Mouse (Mus musculus) hindbrain, embryonic 11.5 days (tissue): ENCODE results near the gene Ribc2. TPM values are rescaled to one million over a fixed set of nuclear protein-coding genes. Genes with fewer than 3 reads are reported as not detected.

ENCODE experiments used
- ATAC-seq: fragments of 200-750 bp; cut with Nextera tagmentation; 2 replicates; pipeline ENCODE4 v1.8.0; 2017; ENCODE audit warnings: mild to moderate bottlenecking, moderate TSS enrichment, moderate library complexity; ENCODE audit not compliant: low FRiP score
- DNase-seq: peaks from one replicate; pipeline ENCODE4 v3.0.0-alpha.2; 2015; ENCODE audit warnings: low spot score
- H3K27ac ChIP-seq: fragments of 300-500 bp; sonication (generic); 2 replicates; pipeline ENCODE4 v1.5.1; 2014; ENCODE audit warnings: mild to moderate bottlenecking, low read depth, low read length
- H3K27me3 ChIP-seq: fragments of 300-500 bp; sonication (generic); 2 replicates; pipeline ENCODE4 v1.6.1; 2014; ENCODE audit warnings: mild to moderate bottlenecking, low read length, moderate library complexity, mixed read lengths; ENCODE audit not compliant: control insufficient read depth, insufficient read depth
- H3K36me3 ChIP-seq: fragments of 300-500 bp; sonication (generic); 2 replicates; pipeline ENCODE4 v1.6.1; 2014; ENCODE audit warnings: mild to moderate bottlenecking, low read length, moderate library complexity, mixed read lengths; ENCODE audit not compliant: control insufficient read depth, insufficient read depth
- H3K4me1 ChIP-seq: fragments of 300-500 bp; sonication (generic); replicated peaks from 2 replicates; pipeline ENCODE4 v1.6.1; 2014; ENCODE audit warnings: low read length, mixed read lengths; ENCODE audit not compliant: control insufficient read depth, insufficient read depth
- H3K4me2 ChIP-seq: fragments of 300-500 bp; sonication (generic); replicated peaks from 2 replicates; pipeline ENCODE4 v1.6.1; 2014; ENCODE audit warnings: mild to moderate bottlenecking, low read depth, low read length
- H3K4me3 ChIP-seq: fragments of 300-500 bp; sonication (generic); 2 replicates; pipeline ENCODE4 v1.5.1; 2014; ENCODE audit warnings: low read depth, low read length
- H3K9ac ChIP-seq: fragments of 300-500 bp; sonication (generic); 2 replicates; pipeline ENCODE4 v1.6.1; 2014; ENCODE audit warnings: low read depth, low read length
- H3K9me3 ChIP-seq: fragments of 300-500 bp; sonication (generic); 2 replicates; pipeline ENCODE4 v1.6.1; 2016; ENCODE audit warnings: low read length; ENCODE audit not compliant: control insufficient read depth
- WGBS: fragments of 180-500 bp; shearing (Covaris S2); extraction: QIAGEN DNeasy Blood & Tissue Kit; methylation state at CpG from one replicate; pipeline ENCODE4 v1.1.7; 2014; 5-methylcytosine and 5-hydroxymethylcytosine counted together
- polyA plus RNA-seq: library from polyadenylated mRNA; unstranded; fragments of >200 nt; fragmentation: Nextera tagmentation; extraction: Ambion mirVana; gene quantifications from 2 replicates; pipeline ENCODE4 v1.2.1, GENCODE M21; 2014

Gene Ribc2
- polyA plus RNA-seq, 1 experiment from 2014 or later, result 0.82 TPM

DNA sequence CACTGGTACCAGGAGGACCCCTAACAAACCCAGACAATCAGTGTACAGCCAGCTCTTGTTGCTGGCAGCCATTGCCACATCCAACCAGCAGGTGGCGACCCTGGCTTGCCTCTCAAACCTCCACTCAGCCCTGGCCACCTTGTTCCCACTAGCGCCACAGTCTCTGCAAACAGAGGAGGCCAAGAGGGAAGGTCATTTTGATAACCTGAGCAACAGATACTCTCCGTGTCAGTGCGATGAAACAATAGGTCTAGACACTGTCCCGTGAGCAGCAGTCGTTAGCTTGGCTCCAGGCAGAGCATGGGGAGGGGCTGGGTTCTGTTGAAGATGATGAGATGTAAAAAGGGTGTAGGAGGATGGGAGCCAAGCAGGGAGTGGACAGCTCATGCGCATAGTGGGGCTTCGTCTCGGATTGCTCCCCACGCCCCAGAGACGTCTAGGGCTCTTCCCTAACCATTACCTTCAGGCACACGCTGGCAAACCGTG is 19.6 kb downstream of the Ribc2 start:
- Histone ChIP-seq H3K4me2 (no peak overlapping the region), H3K4me1 (no peaks in the 10 kb centered on the region), H3K9me3 (no peaks in the 10 kb centered on the region), H3K36me3 (no peaks in the 10 kb centered on the region), H3K27ac (no peak overlapping the region), H3K4me3 (no peak overlapping the region), H3K9ac (no peak overlapping the region), H3K27me3 (no peaks in the 10 kb centered on the region)
- 29% methylated on average over 13 of the region's 13 CpGs for WGBS
- ATAC-seq (peak; percentile 38; the same call in 1 of the 2 replicates), DNase-seq (peak; percentile 87)

DNA sequence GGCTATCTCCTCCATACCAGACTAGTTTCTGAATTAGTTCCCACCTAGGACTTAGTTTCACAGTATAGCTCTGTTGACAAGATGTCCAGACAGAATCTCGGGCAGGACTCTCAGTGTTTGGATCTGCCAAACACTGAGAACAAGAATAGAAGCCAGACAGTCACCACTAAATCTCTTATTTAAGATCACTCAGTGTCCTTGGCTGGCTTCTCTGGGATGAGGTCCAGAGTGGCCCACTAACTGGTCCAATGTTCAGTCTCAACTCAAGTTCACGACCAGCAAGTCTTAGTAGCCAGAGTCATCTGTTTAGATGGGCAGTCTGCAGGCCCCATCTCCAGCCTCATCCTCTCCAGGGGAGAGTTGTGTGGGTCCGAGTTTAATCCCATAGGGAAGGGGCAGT is 20.7 kb downstream of the Ribc2 start:
- Histone ChIP-seq H3K27ac (no peak overlapping the region), H3K27me3 (no peaks in the 10 kb centered on the region), H3K36me3 (no peaks in the 10 kb centered on the region), H3K4me1 (no peaks in the 10 kb centered on the region), H3K9me3 (no peaks in the 10 kb centered on the region), H3K4me2 (no peak overlapping the region), H3K9ac (no peak overlapping the region), H3K4me3 (no peak overlapping the region)
- ATAC-seq (no peak), DNase-seq (no peak)
- WGBS, result 71% methylated on average over 3 of the region's 3 CpGs

DNA sequence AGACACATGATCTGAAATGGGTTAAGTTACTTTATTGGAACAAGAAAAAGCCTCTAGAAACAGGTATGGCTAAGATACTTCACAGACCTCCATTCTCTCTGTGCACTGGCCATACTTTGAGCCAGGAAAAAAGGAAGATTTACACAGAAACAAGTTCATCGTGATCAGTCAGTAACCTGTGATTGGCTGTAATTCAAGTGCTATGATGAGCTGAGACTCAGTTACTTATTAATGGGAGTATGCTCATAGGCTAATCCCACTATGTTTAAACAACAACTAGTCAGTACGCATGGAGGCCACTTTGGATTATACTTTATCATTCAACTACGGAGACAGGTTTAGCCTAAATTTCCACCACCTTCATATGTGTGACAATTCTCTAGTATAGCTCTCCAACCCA is 22.2 kb downstream of the Ribc2 start:
- 93% methylated on average over 3 of the region's 3 CpGs for WGBS
- no peak overlapping the region for H3K27ac ChIP-seq
- no peaks in the 10 kb centered on the region for H3K36me3 ChIP-seq
- H3K4me1 ChIP-seq, result no peaks in the 10 kb centered on the region
- H3K4me3 ChIP-seq, result no peak overlapping the region
- DNase-seq (no peak), ATAC-seq (no peak)
- H3K27me3 ChIP-seq, result no peaks in the 10 kb centered on the region
- H3K9me3 ChIP-seq, result no peaks in the 10 kb centered on the region
- H3K9ac ChIP-seq, result no peak overlapping the region
- H3K4me2 ChIP-seq, result no peak overlapping the region

DNA sequence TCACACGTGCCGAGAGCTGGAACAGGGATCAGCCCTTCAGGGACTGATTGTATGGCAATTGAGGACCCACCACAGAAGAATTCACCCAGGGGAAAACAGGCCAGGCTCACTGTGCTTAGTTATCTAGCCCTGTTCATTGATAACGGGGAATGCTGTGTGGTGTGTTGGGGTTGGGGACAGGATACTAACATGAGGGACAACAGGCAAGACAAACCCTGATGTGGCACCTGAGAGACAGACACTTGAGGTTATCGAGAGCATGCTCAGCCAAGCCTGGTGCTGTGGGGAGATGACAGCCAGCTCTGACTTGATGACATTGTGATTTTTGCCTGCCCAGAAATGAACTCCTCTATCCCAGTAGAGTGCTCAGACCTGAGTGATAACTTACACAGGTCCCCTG is 24.3 kb downstream of the Ribc2 start:
- WGBS, result 83% methylated on average over 4 of the region's 4 CpGs
- no peak overlapping the region for H3K4me2 ChIP-seq
- no peaks in the 10 kb centered on the region for H3K4me1 ChIP-seq
- ATAC-seq (no peak), DNase-seq (no peak)
- no peaks in the 10 kb centered on the region for H3K36me3 ChIP-seq
- no peak overlapping the region for H3K9ac ChIP-seq
- no peak overlapping the region for H3K4me3 ChIP-seq
- H3K9me3 ChIP-seq, result no peaks in the 10 kb centered on the region
- no peaks in the 10 kb centered on the region for H3K27me3 ChIP-seq
- H3K27ac ChIP-seq, result no peak overlapping the region

DNA sequence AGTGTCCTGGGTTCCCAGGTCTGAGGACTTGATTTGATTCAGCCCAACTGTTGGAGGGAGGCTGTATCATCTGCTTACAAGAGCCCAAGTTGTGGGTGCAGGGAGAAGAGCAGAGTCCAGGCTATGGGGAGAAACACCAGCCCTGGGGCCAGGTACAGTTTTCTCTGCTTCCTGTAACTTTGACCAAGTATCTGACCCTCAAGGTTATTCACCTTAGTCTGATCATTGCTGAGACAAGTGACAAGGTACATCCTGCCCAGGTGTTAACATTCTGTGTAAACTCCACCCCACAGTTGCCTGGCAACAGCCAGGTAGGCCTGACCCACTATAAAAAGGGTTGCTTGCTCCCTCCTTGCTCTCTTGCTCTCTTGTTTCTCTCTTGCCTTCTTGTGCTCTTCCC is 29.5 kb downstream of the Ribc2 start:
- no peak overlapping the region for H3K9ac ChIP-seq
- no peaks in the 10 kb centered on the region for H3K9me3 ChIP-seq
- H3K27ac ChIP-seq, result no peak overlapping the region
- no peaks in the 10 kb centered on the region; the same call in 1 of the 2 replicates for H3K4me1 ChIP-seq
- H3K27me3 ChIP-seq, result no peaks in the 10 kb centered on the region
- no peak overlapping the region for H3K4me2 ChIP-seq
- H3K4me3 ChIP-seq, result no peak overlapping the region
- no peak for DNase-seq
- H3K36me3 ChIP-seq, result no peaks in the 10 kb centered on the region
- no peak for ATAC-seq

DNA sequence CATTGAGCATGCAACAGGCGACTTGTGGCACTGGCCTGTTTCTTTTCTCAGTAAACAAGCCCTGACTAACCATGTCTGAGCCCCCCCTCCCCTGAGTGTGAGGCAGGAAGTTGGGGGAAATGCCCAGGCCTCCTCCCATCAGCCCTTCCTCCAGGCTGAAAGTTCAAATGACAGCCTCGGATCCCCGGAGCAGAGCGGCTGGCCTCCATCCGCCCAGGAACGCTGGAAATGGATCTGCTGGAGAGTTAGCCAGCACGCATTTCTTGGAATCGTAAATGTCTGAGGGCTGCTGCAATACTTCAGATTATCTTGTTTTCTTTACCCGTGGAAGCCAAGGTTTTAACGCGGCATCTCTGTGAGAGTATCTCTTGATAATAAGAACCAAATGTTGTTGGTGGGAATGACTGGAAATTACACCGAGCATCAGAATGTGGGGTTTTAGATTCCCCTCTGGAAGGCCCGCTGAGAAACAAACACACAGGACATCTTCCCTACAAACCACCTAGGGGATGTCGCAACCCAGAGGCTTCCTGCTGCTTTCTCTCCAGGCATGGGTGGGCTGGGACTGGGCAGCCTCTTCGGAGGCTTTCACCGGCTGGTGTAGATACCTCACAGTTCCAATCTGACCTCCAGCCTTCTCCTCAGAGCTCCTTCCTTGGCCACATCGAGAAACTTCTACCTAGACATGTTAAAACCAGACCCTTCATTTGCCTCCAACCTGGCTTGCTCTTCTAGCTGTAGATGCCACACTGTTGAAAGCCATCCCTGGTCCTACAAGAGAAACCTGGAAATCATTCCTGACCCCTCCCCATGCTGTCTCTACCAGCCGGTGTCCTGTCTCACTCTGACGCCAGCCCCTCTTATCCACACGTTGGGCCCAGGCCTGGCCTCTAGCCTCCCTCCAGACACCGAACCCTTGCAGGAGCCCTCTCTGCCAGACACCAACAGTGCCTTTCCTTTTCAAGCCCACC is 31.1 kb downstream of the Ribc2 start:
- Histone ChIP-seq H3K9ac (no peak overlapping the region), H3K4me3 (no peak overlapping the region), H3K27me3 (no peaks in the 10 kb centered on the region), H3K27ac (no peak overlapping the region), H3K4me2 (no peak overlapping the region), H3K4me1 (peaks cover 4% of the 10 kb centered on the region; the same call in 1 of the 2 replicates), H3K36me3 (no peaks in the 10 kb centered on the region), H3K9me3 (no peaks in the 10 kb centered on the region)
- WGBS, result 58% methylated on average over 21 of the region's 21 CpGs
- DNase-seq, result no peak
- no peak for ATAC-seq

DNA sequence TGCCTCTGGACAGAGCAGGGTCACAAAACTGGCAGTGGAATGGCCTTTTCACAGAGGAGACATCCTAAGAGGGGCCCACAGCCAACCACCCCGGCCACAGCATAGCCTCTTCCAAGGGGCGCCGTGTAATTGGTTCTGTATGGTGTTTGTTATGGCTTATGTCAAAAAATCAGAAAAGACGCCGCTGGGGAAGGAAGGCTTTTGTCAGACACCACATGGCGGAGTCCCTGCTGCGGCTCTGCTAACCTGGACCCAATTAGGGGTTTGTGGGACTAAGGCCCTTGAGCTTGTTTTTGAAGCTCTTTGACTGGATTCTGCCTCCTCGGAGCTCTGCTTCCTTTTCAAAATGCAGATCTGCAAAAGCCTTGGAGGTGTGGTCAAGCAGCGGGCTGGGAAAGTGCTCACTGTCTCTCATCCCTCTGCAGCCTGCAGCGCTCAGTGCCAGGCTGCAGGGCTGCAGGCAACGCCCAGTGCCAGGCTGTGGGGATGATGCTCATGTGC is 34.6 kb downstream of the Ribc2 start:
- 22% methylated on average over 11 of the region's 11 CpGs for WGBS
- H3K9ac ChIP-seq, result no peak overlapping the region; the same call in 1 of the 2 replicates
- H3K36me3 ChIP-seq, result no peaks in the 10 kb centered on the region
- no peaks in the 10 kb centered on the region for H3K27me3 ChIP-seq
- H3K9me3 ChIP-seq, result no peaks in the 10 kb centered on the region
- H3K4me2 ChIP-seq, result no peak overlapping the region; the same call in 1 of the 2 replicates
- DNase-seq (peak; percentile 46), ATAC-seq (no peak)
- H3K27ac ChIP-seq, result no peak overlapping the region
- no peak overlapping the region for H3K4me3 ChIP-seq
- H3K4me1 ChIP-seq, result peaks cover 4% of the 10 kb centered on the region; the same call in 1 of the 2 replicates

DNA sequence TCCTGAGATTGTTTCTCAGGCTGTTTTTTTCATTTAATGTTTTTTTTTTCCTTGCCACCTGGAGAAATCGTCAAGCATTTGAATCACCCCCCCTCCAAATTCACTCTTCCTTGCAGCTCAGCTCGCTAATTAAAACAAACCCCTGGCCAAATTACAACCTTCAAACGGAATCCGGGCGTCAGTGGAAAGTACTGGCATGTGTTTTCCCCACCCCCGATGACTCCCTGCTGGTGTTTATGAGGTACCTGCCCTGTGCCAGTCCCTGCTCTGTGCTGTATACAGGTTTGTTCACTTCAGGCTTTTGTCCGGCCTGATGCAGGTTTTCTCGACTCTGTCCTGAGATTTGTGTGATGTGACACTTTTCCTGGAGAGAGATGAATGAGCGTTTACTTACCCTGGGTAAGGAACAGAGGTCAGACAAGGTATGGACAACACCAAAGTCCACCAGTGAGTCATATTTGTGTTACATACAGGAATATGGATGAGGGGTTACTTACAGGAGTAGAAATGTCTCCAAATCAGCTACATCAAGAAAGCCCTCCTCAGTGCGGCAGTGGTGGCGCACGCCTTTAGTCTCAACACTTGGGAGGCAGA is 35.3 kb downstream of the Ribc2 start:
- H3K27me3 ChIP-seq, result no peaks in the 10 kb centered on the region
- 49% methylated on average over 12 of the region's 12 CpGs for WGBS
- H3K27ac ChIP-seq, result no peak overlapping the region
- ATAC-seq (no peak), DNase-seq (no peak)
- no peaks in the 10 kb centered on the region for H3K9me3 ChIP-seq
- no peaks in the 10 kb centered on the region for H3K36me3 ChIP-seq
- no peak overlapping the region for H3K4me2 ChIP-seq
- no peak overlapping the region for H3K4me3 ChIP-seq
- H3K9ac ChIP-seq, result no peak overlapping the region
- peaks cover 4% of the 10 kb centered on the region; the same call in 1 of the 2 replicates for H3K4me1 ChIP-seq
